Mouse (Mus musculus) CH12F3 (cell line): ENCODE data around the gene Lhb.
"Not testable (repeated sequence)": the region's sequence is repeated elsewhere in the genome, so short reads cannot be mapped to it uniquely, and the experiment has no call there.

Experiments
- in situ Hi-C: fragments of 300-500 bp; cut with MboI; formaldehyde crosslinking; loops from 2 replicates; pipeline ENCODE4 v1.14.3; 2020; ENCODE audit warnings: low sequenced_read_pairs

Lhb gene

GRCm38 (mm10) chr7:45420615-45420919 lies at the start of gene Lhb:
TSS of gene Lhb (plus strand) at chr7:45420820.
- in situ Hi-C loops: no loop called here

- in situ Hi-C loops: no loop called here
Measured at GRCm38 (mm10) chr7:45372371-45372770, 48.2 kb upstream of the Lhb start.

- in situ Hi-C loops: no loop called here
Measured at GRCm38 (mm10) chr7:45374620-45375019, 46.0 kb upstream of the Lhb start.

GRCm38 (mm10) chr7:45376057-45376456 lies 44.6 kb upstream of the Lhb start:
- in situ Hi-C loops: no loop called here

- in situ Hi-C loops: no loop called here
Measured at GRCm38 (mm10) chr7:45386077-45386476, 34.5 kb upstream of the Lhb start.

- in situ Hi-C loops: no loop called here
Measured at GRCm38 (mm10) chr7:45395129-45395541, 25.5 kb upstream of the Lhb start.

GRCm38 (mm10) chr7:45395578-45396336 lies 24.9 kb upstream of the Lhb start, which contains the start of gene Snrnp70:
TSS of gene Snrnp70 (minus strand) at chr7:45395742.
- in situ Hi-C loops: no loop called here

- in situ Hi-C loops: not testable (repeated sequence)
Measured at GRCm38 (mm10) chr7:45396337-45396775, 24.3 kb upstream of the Lhb start.

- in situ Hi-C loops: no loop called here
Measured at GRCm38 (mm10) chr7:45396787-45397186, 23.8 kb upstream of the Lhb start.

- in situ Hi-C loops: no loop called here
Measured at GRCm38 (mm10) chr7:45401521-45402085, 19.0 kb upstream of the Lhb start.

- in situ Hi-C loops: no loop called here
Measured at GRCm38 (mm10) chr7:45403532-45404261, 16.9 kb upstream of the Lhb start.

- in situ Hi-C loops: no loop called here
Measured at GRCm38 (mm10) chr7:45405091-45406075, 15.2 kb upstream of the Lhb start, which contains the start of gene Kcna7. TSS of gene Kcna7 (plus strand) at chr7:45405653.

- in situ Hi-C loops: no loop called here
Measured at GRCm38 (mm10) chr7:45406157-45407156, 14.2 kb upstream of the Lhb start.

GRCm38 (mm10) chr7:45407836-45408235 lies 12.8 kb upstream of the Lhb start:
- in situ Hi-C loops: no loop called here

GRCm38 (mm10) chr7:45408351-45408750 lies 12.3 kb upstream of the Lhb start:
- in situ Hi-C loops: no loop called here

GRCm38 (mm10) chr7:45408949-45409348 lies 11.7 kb upstream of the Lhb start:
- in situ Hi-C loops: no loop called here

- in situ Hi-C loops: no loop called here
Measured at GRCm38 (mm10) chr7:45409497-45410163, 11.0 kb upstream of the Lhb start.

GRCm38 (mm10) chr7:45412421-45412820 lies 8.2 kb upstream of the Lhb start:
- in situ Hi-C loops: no loop called here
